Mouse (Mus musculus) liver, embryonic 14.5 days (tissue): ENCODE results near the gene Nbas.

Experiments
- CTCF ChIP-seq: IDR thresholded peaks from 2 replicates; pipeline ENCODE4 v1.5.1; 2016; ENCODE audit warnings: antibody characterized with exemption, low read depth, control low read depth
- EP300 ChIP-seq: IDR thresholded peaks from 2 replicates; pipeline ENCODE4 v1.6.1; 2016; ENCODE audit warnings: antibody characterized with exemption, low read depth

- TF ChIP-seq CTCF (no peak), EP300 (no peak)
Observed at GRCm38 (mm10) chr12:13564330-13564729, 295.4 kb downstream of the Nbas start.
